Mouse (Mus musculus): ENCODE measurements around the gene Gm49450.

Gene Gm49450

GRCm38 (mm10) chr15:98985240-98985981 is 32.1 kb upstream of the Gm49450 start:
- peak; percentile 63 to 67 for DNase-seq (ENCODE audit: low spot score in 2 of 2)

GRCm38 (mm10) chr15:98984681-98985080 is 31.3 kb upstream of the Gm49450 start:
- no peak for DNase-seq (ENCODE audit: low spot score in 2 of 2)

DNA sequence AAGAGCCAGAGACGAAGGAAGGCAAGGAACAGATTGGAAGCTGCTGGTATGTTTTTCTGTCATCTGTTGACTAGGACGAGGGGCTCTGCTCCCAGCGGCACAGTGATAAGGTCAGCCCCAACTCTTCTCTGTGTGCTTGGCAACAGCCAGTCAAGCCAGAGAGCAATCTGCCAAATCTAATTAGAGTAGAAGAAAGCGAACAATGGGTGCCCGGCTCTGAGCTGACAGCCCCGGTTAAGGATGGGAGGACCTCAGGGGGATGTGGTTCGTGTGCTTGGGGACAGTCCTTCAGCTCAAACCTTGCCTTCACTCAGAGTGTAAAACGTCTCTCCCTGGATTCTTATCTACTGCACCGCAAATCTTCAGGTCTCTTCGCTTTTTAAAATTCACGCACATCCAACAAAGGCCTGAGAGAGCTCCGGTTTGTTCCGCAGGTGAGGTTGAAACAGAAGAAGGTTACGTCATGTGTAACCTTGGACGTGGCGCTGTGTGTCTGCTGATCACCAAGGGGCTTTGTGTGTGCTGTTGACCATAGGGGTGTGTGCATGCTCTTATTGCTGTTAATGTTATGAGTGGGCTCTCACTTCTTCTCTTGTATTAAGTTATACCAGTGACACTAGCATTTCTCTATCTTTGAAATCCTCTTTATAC is 30.2 kb upstream of the Gm49450 start:
- no peak for DNase-seq (ENCODE audit: low spot score in 2 of 2)

- DNase-seq (ENCODE audit: low spot score in 2 of 2) = no peak
These were observed 28.7 kb upstream of the Gm49450 start for GRCm38 (mm10) chr15:98982100-98982499.

GRCm38 (mm10) chr15:98980012-98980614 is 26.8 kb upstream of the Gm49450 start:
- DNase-seq (ENCODE audit: low spot score in 2 of 2) = no peak

DNA sequence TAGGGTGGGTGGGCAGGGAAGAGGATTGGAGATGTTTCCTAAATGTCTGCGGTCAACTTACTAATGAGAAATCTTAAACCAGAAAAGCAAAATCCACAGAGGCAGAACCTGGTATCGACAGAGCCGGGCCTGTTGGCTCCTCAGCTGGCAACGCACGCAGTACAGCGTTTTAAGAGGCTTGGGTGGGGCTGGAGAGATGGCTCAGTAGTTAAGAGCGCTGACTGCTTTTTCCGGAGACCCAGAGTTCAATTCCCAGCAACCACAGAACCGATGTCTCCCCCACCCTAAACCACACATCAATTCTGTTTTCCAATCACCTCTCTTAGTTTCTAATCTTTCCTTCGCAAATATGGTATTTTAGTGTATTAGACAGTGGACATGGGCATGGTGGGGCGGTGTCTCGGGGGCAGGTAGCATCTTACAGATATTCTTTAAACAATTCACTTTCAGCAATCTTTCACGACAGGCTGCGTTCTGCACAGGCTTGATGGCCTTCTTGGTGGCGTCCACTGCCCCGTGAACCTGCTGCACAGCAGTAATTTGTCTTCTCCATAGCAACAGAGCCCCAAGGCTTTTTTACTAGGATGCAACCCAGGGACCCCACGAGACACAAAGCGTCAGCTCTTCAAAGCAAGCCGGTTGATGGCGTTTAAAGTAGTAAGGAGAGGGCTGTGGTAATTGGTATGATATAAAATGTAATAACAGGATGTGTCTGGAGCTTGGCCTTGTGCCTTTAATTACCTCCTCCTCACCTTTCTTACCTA is 25.2 kb upstream of the Gm49450 start:
- no peak for DNase-seq (ENCODE audit: low spot score in 2 of 2)

GRCm38 (mm10) chr15:98977759-98978408 is 24.5 kb upstream of the Gm49450 start:
- peak; percentile 65 to 72 for DNase-seq (ENCODE audit: low spot score in 2 of 2)

- DNase-seq (ENCODE audit: low spot score in 2 of 2) = no peak
These were observed 23.7 kb upstream of the Gm49450 start for GRCm38 (mm10) chr15:98976763-98977758.

- no peak for DNase-seq (ENCODE audit: low spot score in 2 of 2)
These were observed 19.8 kb upstream of the Gm49450 start for GRCm38 (mm10) chr15:98973015-98973614.

- peak in 1 of 2 experiments; percentile 75 for DNase-seq (ENCODE audit: low spot score in 2 of 2)
These were observed 18.4 kb upstream of the Gm49450 start for GRCm38 (mm10) chr15:98971576-98972320.

GRCm38 (mm10) chr15:98971111-98971510 is 17.8 kb upstream of the Gm49450 start:
- DNase-seq (ENCODE audit: low spot score in 2 of 2) = peak in 1 of 2 experiments; percentile 59

GRCm38 (mm10) chr15:98969372-98970101 is 16.2 kb upstream of the Gm49450 start:
- peak in 1 of 2 experiments; percentile 13 for DNase-seq (ENCODE audit: low spot score in 2 of 2)

DNA sequence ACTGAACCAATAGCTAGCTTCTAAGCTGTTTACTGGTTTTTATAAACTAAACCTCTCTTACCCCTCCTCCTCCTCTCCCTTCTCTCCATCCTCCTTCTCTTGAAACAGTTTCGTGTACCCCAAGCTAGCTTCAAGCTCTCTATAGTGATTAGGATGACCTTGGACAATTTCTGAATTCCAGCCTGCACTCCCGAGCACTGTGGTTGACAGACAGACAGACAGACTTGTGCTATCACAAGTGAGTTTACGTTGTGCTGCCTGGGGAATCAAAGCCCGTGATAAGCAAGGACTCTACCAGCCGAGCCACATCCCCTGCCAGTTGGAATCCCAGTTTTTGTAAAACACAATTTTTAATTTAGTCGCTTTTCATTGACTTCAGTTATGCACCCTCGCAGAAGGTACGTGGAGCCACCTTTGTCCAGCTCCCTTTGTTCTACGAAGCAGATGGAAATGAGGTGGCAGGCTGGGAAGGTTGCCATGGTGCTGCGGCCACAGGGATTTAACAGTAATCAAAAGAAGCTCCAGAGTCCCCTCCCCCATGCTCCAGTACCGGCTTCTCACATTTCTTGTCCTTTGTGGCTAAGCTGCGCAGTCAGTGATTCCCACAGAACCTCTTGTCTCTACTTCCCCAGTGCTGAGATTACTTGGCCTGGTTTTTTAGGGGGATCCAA is 15.5 kb upstream of the Gm49450 start:
- peak; percentile 68 to 72 for DNase-seq (ENCODE audit: low spot score in 2 of 2)

GRCm38 (mm10) chr15:98959531-98959930 is 6.2 kb upstream of the Gm49450 start:
- no peak for DNase-seq (ENCODE audit: low spot score in 2 of 2)

DNA sequence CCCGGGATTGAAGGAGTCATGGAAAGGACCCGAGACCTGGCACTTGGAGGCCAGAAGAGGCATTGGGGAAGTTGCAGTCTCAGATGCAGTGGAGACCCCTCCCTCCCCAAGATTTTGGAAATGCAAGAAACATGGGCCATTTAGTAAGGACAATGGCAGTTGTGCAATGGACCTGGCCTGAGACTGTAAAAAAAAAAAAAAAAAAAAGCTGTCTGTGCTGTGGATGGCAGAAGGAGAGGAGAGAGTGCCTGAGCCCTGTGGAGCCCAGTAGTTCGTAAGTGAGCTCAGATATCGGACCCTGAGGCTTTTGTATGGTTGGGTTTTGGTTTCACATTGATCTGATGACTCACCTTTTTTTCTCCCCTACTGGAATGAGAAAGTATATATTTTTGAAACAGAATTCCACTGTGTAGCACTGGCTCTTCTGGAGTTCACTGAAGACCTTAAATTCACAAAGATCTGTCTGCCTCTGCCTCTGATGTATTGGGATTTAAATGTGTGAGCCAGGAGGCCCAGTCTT is 5.6 kb upstream of the Gm49450 start:
- DNase-seq (ENCODE audit: low spot score in 2 of 2) = no peak

DNA sequence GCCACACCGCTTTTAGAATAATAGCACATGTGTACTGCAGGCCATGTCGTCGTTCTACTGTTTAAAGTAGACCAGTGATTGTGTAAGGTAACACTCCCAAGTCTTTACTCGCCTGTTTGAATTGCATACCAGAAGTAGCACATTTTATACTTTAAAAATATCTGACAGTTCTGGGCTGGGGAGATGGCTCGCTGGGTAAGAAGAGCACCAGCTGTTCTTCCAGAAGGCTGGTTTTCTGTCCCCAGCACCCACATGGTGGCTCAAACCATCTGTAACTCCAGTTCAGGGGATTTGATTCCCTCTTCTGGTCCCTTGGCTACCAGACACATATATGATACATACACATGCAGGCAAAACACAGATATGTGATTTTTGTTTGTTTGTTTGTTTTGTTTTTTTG is 4.1 kb upstream of the Gm49450 start:
- DNase-seq (ENCODE audit: low spot score in 2 of 2) = no peak

DNA sequence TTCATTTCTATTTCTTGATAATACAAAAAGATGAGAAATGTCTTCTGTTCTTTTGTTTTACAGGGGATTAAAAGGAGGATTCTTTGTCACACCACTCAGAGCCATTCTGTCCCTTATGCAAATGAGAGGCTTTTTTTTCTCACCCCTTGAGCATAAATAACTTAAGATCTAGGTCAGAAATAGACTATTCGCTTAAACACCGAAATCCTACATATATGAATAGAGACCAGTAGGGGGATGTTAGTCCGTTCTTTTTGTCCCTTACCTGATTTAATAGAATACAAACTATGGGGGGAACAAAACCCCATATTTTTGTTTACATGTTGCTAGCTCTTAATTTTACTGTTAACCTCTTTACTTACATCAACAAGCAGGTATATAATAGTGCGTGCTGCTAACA is 2.6 kb upstream of the Gm49450 start:
- no peak for DNase-seq (ENCODE audit: low spot score in 2 of 2)

DNA sequence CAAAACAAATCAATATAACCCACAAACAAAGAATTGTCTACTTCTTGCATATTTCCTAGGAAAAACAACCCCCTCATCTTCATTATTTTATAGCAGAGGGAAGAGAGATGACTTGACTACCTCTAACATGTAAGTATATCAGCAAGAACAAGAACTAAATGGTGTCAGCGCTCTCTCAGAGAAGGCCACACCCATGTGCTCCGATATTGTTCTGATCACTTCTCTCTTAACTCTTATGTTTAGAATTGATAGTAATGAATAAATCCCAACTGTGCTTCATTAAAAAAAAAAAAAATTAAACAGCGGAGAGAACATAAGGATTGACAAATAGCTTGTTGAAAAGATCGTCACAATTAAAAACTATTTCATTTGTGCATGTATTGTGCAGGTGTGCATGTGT is 2.0 kb upstream of the Gm49450 start:
- DNase-seq (ENCODE audit: low spot score in 2 of 2) = no peak

All from frontal cortex, postnatal 10 days (tissue).